Mouse (Mus musculus) liver, embryonic 14.5 days (tissue): ENCODE data around the gene Cd48.

Experiments
- CTCF ChIP-seq: IDR thresholded peaks from 2 replicates; pipeline ENCODE4 v1.5.1; 2016; ENCODE audit warnings: antibody characterized with exemption, low read depth, control low read depth
- EP300 ChIP-seq: IDR thresholded peaks from 2 replicates; pipeline ENCODE4 v1.6.1; 2016; ENCODE audit warnings: antibody characterized with exemption, low read depth

DNA sequence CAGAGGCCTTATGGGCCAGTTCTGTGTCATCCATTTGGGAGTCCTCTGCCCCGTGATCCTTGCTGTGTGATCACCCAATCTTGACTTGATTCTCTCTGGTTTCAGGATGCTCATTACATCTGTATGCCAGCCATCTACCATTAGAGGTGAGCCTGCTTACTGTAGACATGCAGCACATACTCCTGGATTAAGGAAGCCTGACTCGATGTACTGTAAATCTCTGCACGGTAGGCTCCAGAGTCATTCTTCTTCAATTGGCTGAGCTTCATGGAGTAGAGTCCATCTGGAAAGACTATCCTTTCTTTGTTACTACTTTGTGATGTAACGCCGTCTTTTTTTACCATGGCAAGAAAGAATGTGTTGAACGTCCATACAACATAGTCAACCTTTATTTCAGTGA, 41.0 kb upstream of the Cd48 start:
- no peak for TF ChIP-seq CTCF
- TF ChIP-seq EP300: no peak
